Mouse (Mus musculus) MEL (cell line): ENCODE measurements around the gene Oprl1. TPM values are rescaled to one million over a fixed set of nuclear protein-coding genes. Genes with fewer than 3 reads are reported as not detected.

Experiments used
- DNase-seq: peaks from one replicate; pipeline ENCODE4 v3.0.0; 2011; ENCODE audit warnings: low read depth, low spot score
- H3K27ac ChIP-seq: 2 replicates; pipeline ENCODE4 v1.5.1; 2012; ENCODE audit warnings: low read depth, mild to moderate bottlenecking, control low read depth, low read length, moderate library complexity; ENCODE audit not compliant: control insufficient read depth
- H3K27me3 ChIP-seq, 2 experiments: fragments of 150-350 bp in 1 of 2; sonication (generic) in 1 of 2; 2 replicates each; pipeline ENCODE4 v1.6.1; 2012; ENCODE audit warnings: low read length in 2 of 2, mild to moderate bottlenecking in 2 of 2, improper control_type of control experiment in 1 of 2, moderate library complexity in 1 of 2; ENCODE audit not compliant: insufficient read depth in 2 of 2, control insufficient read depth in 1 of 2
- H3K36me3 ChIP-seq, 2 experiments: 2 replicates each; pipeline ENCODE4 v1.6.1; 2012 to 2014; ENCODE audit warnings: low read length in 2 of 2, improper control_type of control experiment in 1 of 2, inconsistent platforms in 1 of 2, mild to moderate bottlenecking in 1 of 2; ENCODE audit not compliant: insufficient read depth in 2 of 2, control insufficient read depth in 1 of 2
- H3K4me1 ChIP-seq, 2 experiments: fragments of 150-350 bp in 1 of 2; sonication (generic) in 1 of 2; 2 replicates each; pipeline ENCODE4 v1.6.1; 2012; ENCODE audit warnings: low read length in 2 of 2, improper control_type of control experiment in 1 of 2, mild to moderate bottlenecking in 1 of 2; ENCODE audit not compliant: insufficient read depth in 2 of 2, control insufficient read depth in 1 of 2
- H3K4me3 ChIP-seq, 2 experiments: fragments of 150-350 bp in 1 of 2; sonication (generic) in 1 of 2; 2 replicates each; pipeline ENCODE4 v1.5.1; 2012; ENCODE audit warnings: low read depth in 2 of 2, low read length in 2 of 2, mild to moderate bottlenecking in 2 of 2, moderate library complexity in 2 of 2, control low read depth in 1 of 2, improper control_type of control experiment in 1 of 2; ENCODE audit not compliant: control insufficient read depth in 1 of 2, insufficient read depth in 1 of 2
- H3K79me2 ChIP-seq: 2 replicates; pipeline ENCODE4 v1.6.1; 2012; ENCODE audit warnings: mild to moderate bottlenecking, low read length, moderate library complexity; ENCODE audit not compliant: control insufficient read depth, poor library complexity, insufficient read depth
- H3K9ac ChIP-seq: 2 replicates; pipeline ENCODE4 v1.6.1; 2012; ENCODE audit warnings: low read depth, mild to moderate bottlenecking, control low read depth, low read length, moderate library complexity; ENCODE audit not compliant: control insufficient read depth, poor library complexity, severe bottlenecking
- H3K9me3 ChIP-seq: fragments of 150-350 bp; sonication (generic); replicated peaks from 2 replicates; pipeline ENCODE4 v1.6.1; 2012; ENCODE audit warnings: mild to moderate bottlenecking, low read length, improper control_type of control experiment, moderate library complexity; ENCODE audit not compliant: insufficient read depth
- BHLHE40 ChIP-seq: IDR thresholded peaks from 2 replicates; pipeline ENCODE4 v1.6.1; 2012; ENCODE audit warnings: low read depth, mild to moderate bottlenecking, inconsistent platforms, low read length, improper control_type of control experiment, borderline replicate concordance
- CHD1 ChIP-seq: IDR thresholded peaks from 2 replicates; pipeline ENCODE4 v1.6.1; 2012; ENCODE audit warnings: low read depth, mild to moderate bottlenecking, inconsistent platforms, low read length, improper control_type of control experiment
- CHD2 ChIP-seq: IDR thresholded peaks from 2 replicates; pipeline ENCODE4 v1.6.1; 2011; ENCODE audit warnings: low read length, improper control_type of control experiment
- CTCF ChIP-seq, 3 experiments: IDR thresholded peaks in 2 of 3; conservative IDR thresholded peaks in 1 of 3; 2 replicates each; pipeline ENCODE4 v1.5.1; 2011 to 2012; ENCODE audit warnings: low read length in 3 of 3, low read depth in 2 of 3, mild to moderate bottlenecking in 2 of 3, improper control_type of control experiment in 1 of 3, inconsistent platforms in 1 of 3, mixed read lengths in 1 of 3, moderate library complexity in 1 of 3; ENCODE audit not compliant: control insufficient read depth in 1 of 3, insufficient read depth in 1 of 3, poor library complexity in 1 of 3, severe bottlenecking in 1 of 3
- ELF1 ChIP-seq: IDR thresholded peaks from 2 replicates; pipeline ENCODE4 v1.6.1; 2014; ENCODE audit warnings: low read depth, mild to moderate bottlenecking, inconsistent platforms, low read length, improper control_type of control experiment, moderate library complexity
- GABPA ChIP-seq: IDR thresholded peaks from 2 replicates; pipeline ENCODE4 v1.6.1; 2012; ENCODE audit warnings: low read depth, mild to moderate bottlenecking, inconsistent platforms, low read length, improper control_type of control experiment, moderate library complexity
- MAZ ChIP-seq: IDR thresholded peaks from 2 replicates; pipeline ENCODE4 v1.6.1; 2012; ENCODE audit warnings: low read depth, mild to moderate bottlenecking, inconsistent platforms, low read length, improper control_type of control experiment
- MEF2A ChIP-seq: IDR thresholded peaks from 2 replicates; pipeline ENCODE4 v1.6.1; 2014; ENCODE audit warnings: low read depth, mild to moderate bottlenecking, inconsistent platforms, low read length, improper control_type of control experiment; ENCODE audit not compliant: poor library complexity, insufficient replicate concordance, severe bottlenecking; ENCODE audit errors: extremely low read depth
- NELFE ChIP-seq: IDR thresholded peaks from 2 replicates; pipeline ENCODE4 v1.6.1; 2011; ENCODE audit warnings: low read depth, low read length, improper control_type of control experiment
- NRF1 ChIP-seq: IDR thresholded peaks from 2 replicates; pipeline ENCODE4 v1.6.1; 2014; ENCODE audit warnings: low read depth, mild to moderate bottlenecking, inconsistent platforms, low read length, improper control_type of control experiment, moderate library complexity; ENCODE audit not compliant: poor library complexity, insufficient read depth, severe bottlenecking
- POLR2AphosphoS2 ChIP-seq: IDR thresholded peaks from 2 replicates; pipeline ENCODE4 v1.6.1; 2011; ENCODE audit warnings: low read length, improper control_type of control experiment
- POLR2AphosphoS5 ChIP-seq: IDR thresholded peaks from 2 replicates; pipeline ENCODE4 v1.6.1; 2012; ENCODE audit warnings: low read depth, borderline replicate concordance, mild to moderate bottlenecking, inconsistent platforms, low read length, moderate library complexity, mixed read lengths
- RAD21 ChIP-seq: IDR thresholded peaks from 2 replicates; pipeline ENCODE4 v1.6.1; 2011; ENCODE audit warnings: mild to moderate bottlenecking, low read depth, low read length, improper control_type of control experiment
- TAL1 ChIP-seq: IDR thresholded peaks from 2 replicates; pipeline ENCODE4 v1.6.1; 2012; ENCODE audit warnings: mild to moderate bottlenecking, inconsistent platforms, low read length, moderate library complexity, mixed read lengths
- TBP ChIP-seq: IDR thresholded peaks from 2 replicates; pipeline ENCODE4 v1.8.0; 2011; ENCODE audit warnings: low read depth, low read length, improper control_type of control experiment
- TCF12 ChIP-seq: IDR thresholded peaks from 2 replicates; pipeline ENCODE4 v1.6.1; 2014; ENCODE audit warnings: low read depth, mild to moderate bottlenecking, inconsistent platforms, low read length, improper control_type of control experiment, moderate library complexity
- UBTF ChIP-seq: IDR thresholded peaks from 2 replicates; pipeline ENCODE4 v1.6.1; 2012; ENCODE audit warnings: low read depth, mild to moderate bottlenecking, inconsistent platforms, low read length, improper control_type of control experiment, moderate library complexity, borderline replicate concordance; ENCODE audit not compliant: insufficient read depth
- USF1 ChIP-seq: IDR thresholded peaks from 2 replicates; pipeline ENCODE4 v1.6.1; 2014; ENCODE audit warnings: low read depth, mild to moderate bottlenecking, inconsistent platforms, low read length, improper control_type of control experiment, moderate library complexity
- ZKSCAN1 ChIP-seq: IDR thresholded peaks from 2 replicates; pipeline ENCODE4 v1.6.1; 2012; ENCODE audit warnings: low read depth, mild to moderate bottlenecking, inconsistent platforms, low read length, improper control_type of control experiment, moderate library complexity
- polyA plus RNA-seq, 2 experiments: library from polyadenylated mRNA; stranded (reverse) in 1 of 2; unstranded in 1 of 2; fragments of >175 nt in 1 of 2; fragments of >200 nt in 1 of 2; gene quantifications; 2 replicates each; pipeline versions ENCODE4 v1.2.1 to v1.2.4; 2012; ENCODE audit warnings: low replicate concordance in 2 of 2, low read depth in 1 of 2; ENCODE audit not compliant: insufficient read length in 2 of 2, insufficient read depth in 1 of 2, missing spikeins in 1 of 2
- total RNA-seq: library from RNA; depleted of rRNA; stranded (reverse); fragments of 300-350 nt; gene quantifications from 2 replicates; pipeline ENCODE4 v1.2.3, GENCODE M21; 2012

The Oprl1 gene
- total and polyA plus RNA-seq, 3 experiments: 0.04 to 0.25 TPM; not detected in 1

- Histone ChIP-seq H3K9me3 (no peaks in the 10 kb centered on the region), H3K9ac (no peak overlapping the region), H3K4me3 (no peak overlapping the region), H3K27me3 (peaks cover 0 to 1% of the 10 kb centered on the region in 2 experiments; a peak in 2 of 4 replicates), H3K4me1 (no peaks in the 10 kb centered on the region)
- DNase-seq: no peak
- no peak for TF ChIP-seq ZKSCAN1
- no peak for TF ChIP-seq POLR2AphosphoS2
- TF ChIP-seq TCF12: no peak
- TF ChIP-seq BHLHE40: no peak
- TF ChIP-seq NRF1: no peak
- no peak for TF ChIP-seq RAD21
- no peak for TF ChIP-seq TBP
- no peak for TF ChIP-seq POLR2AphosphoS5
- TF ChIP-seq NELFE: no peak
- no peak for TF ChIP-seq CHD2
- no peak for TF ChIP-seq USF1
- TF ChIP-seq CHD1: no peak
- TF ChIP-seq MEF2A: no peak
- TF ChIP-seq, all 39 proteins: peak for 0
- no peaks in the 10 kb centered on the region for H3K36me3 ChIP-seq
- no peaks in the 10 kb centered on the region for H3K79me2 ChIP-seq
- no peak overlapping the region for H3K27ac ChIP-seq
Measured at GRCm38 (mm10) chr2:181763886-181764527, 49.2 kb downstream of the Oprl1 start.

GRCm38 (mm10) chr2:181764600-181764999 is 49.8 kb downstream of the Oprl1 start:
- no peak overlapping the region for H3K27ac ChIP-seq
- no peaks in the 10 kb centered on the region for H3K4me1 ChIP-seq
- no peaks in the 10 kb centered on the region for H3K36me3 ChIP-seq
- no peaks in the 10 kb centered on the region for H3K79me2 ChIP-seq
- DNase-seq: peak; percentile 32
- TF ChIP-seq POLR2AphosphoS5 (no peak), TCF12 (no peak), MAZ (no peak), TAL1 (no peak), UBTF (no peak), CTCF (IDR thresholded peaks at IDR 0.05 in 2 of 3, conservative IDR thresholded peaks at IDR 0.05 in 1 of 3; ENCODE audit: control insufficient read depth in 1 of 3, insufficient read depth in 1 of 3, low read depth in 2 of 3, low read length in 3 of 3, poor library complexity in 1 of 3, severe bottlenecking in 1 of 3) (no peak), RAD21 (no peak), GABPA (no peak), ELF1 (no peak)
- H3K9me3 ChIP-seq: no peaks in the 10 kb centered on the region
- H3K4me3 ChIP-seq: no peak overlapping the region
- no peak overlapping the region for H3K9ac ChIP-seq
- H3K27me3 ChIP-seq: peaks cover 0 to 1% of the 10 kb centered on the region in 2 experiments; a peak in 2 of 4 replicates
